Mouse (Mus musculus) cerebellum, adult 2 months (tissue): ENCODE data around the gene Sult2b1.

Source experiments
- CTCF ChIP-seq: fragments of 200-500 bp; IDR thresholded peaks from 2 replicates; pipeline ENCODE4 v1.5.1; 2011; ENCODE audit warnings: low read depth, mild to moderate bottlenecking, control low read depth, low read length, moderate library complexity, borderline replicate concordance; ENCODE audit not compliant: insufficient read depth
- POLR2A ChIP-seq: fragments of 200-500 bp; IDR thresholded peaks from 2 replicates; pipeline ENCODE4 v1.6.1; 2011; ENCODE audit warnings: low read length, control low read depth, borderline replicate concordance; ENCODE audit not compliant: insufficient read depth

GRCm38 (mm10) chr7:45716460-45716857, 68.0 kb downstream of the Sult2b1 start:
- TF ChIP-seq CTCF (no peak), POLR2A (no peak)
